Mouse (Mus musculus) midbrain, embryonic 12.5 days (tissue): ENCODE results near the gene Ccdc159. TPM values are rescaled to one million over a fixed set of nuclear protein-coding genes. Genes with fewer than 3 reads are reported as not detected.

ENCODE experiments used
- ATAC-seq: fragments of 200-750 bp; cut with Nextera tagmentation; 2 replicates; pipeline ENCODE4 v1.8.0; 2017; ENCODE audit warnings: low read depth, moderate TSS enrichment, moderate library complexity; ENCODE audit not compliant: low FRiP score
- H3K27ac ChIP-seq: fragments of 300-500 bp; sonication (generic); replicated peaks from 2 replicates; pipeline ENCODE4 v1.5.1; 2016; ENCODE audit warnings: mild to moderate bottlenecking
- H3K27me3 ChIP-seq: fragments of 300-500 bp; sonication (generic); 2 replicates; pipeline ENCODE4 v1.6.1; 2016; ENCODE audit warnings: mild to moderate bottlenecking
- H3K36me3 ChIP-seq: fragments of 300-500 bp; sonication (generic); 2 replicates; pipeline ENCODE4 v1.6.1; 2016
- H3K4me1 ChIP-seq: fragments of 300-500 bp; sonication (generic); 2 replicates; pipeline ENCODE4 v1.6.1; 2016
- H3K4me2 ChIP-seq: fragments of 300-500 bp; sonication (generic); replicated peaks from 2 replicates; pipeline ENCODE4 v1.6.1; 2016; ENCODE audit warnings: mild to moderate bottlenecking, moderate library complexity
- H3K4me3 ChIP-seq: fragments of 300-500 bp; sonication (generic); 2 replicates; pipeline ENCODE4 v1.5.1; 2016; ENCODE audit warnings: mild to moderate bottlenecking
- H3K9ac ChIP-seq: fragments of 300-500 bp; sonication (generic); replicated peaks from 2 replicates; pipeline ENCODE4 v1.6.1; 2016; ENCODE audit warnings: mild to moderate bottlenecking, moderate library complexity
- H3K9me3 ChIP-seq: fragments of 300-500 bp; sonication (generic); 2 replicates; pipeline ENCODE4 v1.6.1; 2016; ENCODE audit warnings: mild to moderate bottlenecking
- WGBS: fragments of 180-500 bp; shearing (Covaris S2); methylation state at CpG from one replicate; pipeline ENCODE4 v1.1.7; 2016; 5-methylcytosine and 5-hydroxymethylcytosine counted together
- polyA plus RNA-seq: library from polyadenylated mRNA; unstranded; fragments of >200 nt; fragmentation: Nextera tagmentation; extraction: Ambion mirVana; gene quantifications from 2 replicates; pipeline ENCODE4 v1.2.1, GENCODE M21; 2016

The Ccdc159 gene
- polyA plus RNA-seq = 6.1 and 6.9 TPM in 2 replicates

GRCm38 (mm10) chr9:21927208-21927753 lies at the start of gene Ccdc159, which contains the start of gene Tmem205:
Gene Ccdc159 (plus strand): TSS chr9:21927471.
Gene Tmem205 (minus strand): TSS chr9:21927556.
- Histone ChIP-seq H3K9me3 (no peaks in the 10 kb centered on the region), H3K9ac (peak within 1 kb of the TSS; percentile 72), H3K4me3 (peak within 1 kb of the TSS; percentile 53), H3K27ac (peak within 1 kb of the TSS; percentile 61), H3K4me2 (peak within 1 kb of the TSS; percentile 68), H3K4me1 (peaks cover 15% of the 10 kb centered on the region), H3K27me3 (no peaks in the 10 kb centered on the region; the same call in 1 of the 2 replicates), H3K36me3 (0 out of 2 replicates have a peak, but pooled peaks cover 5% of the 10 kb centered on the region)
- under 1% methylated on average over 28 of the region's 28 CpGs for WGBS
- peak; percentile 99 for ATAC-seq

GRCm38 (mm10) chr9:21889229-21889628 lies 38.0 kb upstream of the Ccdc159 start:
- H3K4me2 ChIP-seq = no peak overlapping the region
- 64% methylated on average over 3 of the region's 3 CpGs for WGBS
- H3K27me3 ChIP-seq = 0 out of 2 replicates have a peak, but pooled peaks cover 11% of the 10 kb centered on the region
- H3K9me3 ChIP-seq = no peaks in the 10 kb centered on the region
- no peak overlapping the region for H3K9ac ChIP-seq
- no peak overlapping the region for H3K4me3 ChIP-seq
- H3K4me1 ChIP-seq = no peaks in the 10 kb centered on the region
- no peak overlapping the region for H3K27ac ChIP-seq
- no peaks in the 10 kb centered on the region for H3K36me3 ChIP-seq
- no peak for ATAC-seq

- no peaks in the 10 kb centered on the region for H3K9me3 ChIP-seq
- whole genome bisulfite sequencing = 14% methylated on average over 10 of the region's 10 CpGs
- H3K4me3 ChIP-seq = peak overlapping the region; percentile 48
- H3K9ac ChIP-seq = peak overlapping the region; percentile 28; the same call in 1 of the 2 replicates
- H3K36me3 ChIP-seq = no peaks in the 10 kb centered on the region
- H3K4me1 ChIP-seq = peaks cover 4% of the 10 kb centered on the region; the same call in 1 of the 2 replicates
- no peak overlapping the region for H3K27ac ChIP-seq
- peak; percentile 87 for ATAC-seq
- H3K4me2 ChIP-seq = peak overlapping the region; percentile 60
- peaks cover 29% of the 10 kb centered on the region for H3K27me3 ChIP-seq
Measured at GRCm38 (mm10) chr9:21901223-21901820, 25.9 kb upstream of the Ccdc159 start.

- H3K4me3 ChIP-seq = no peak overlapping the region
- ATAC-seq = no peak
- 86% methylated on average over 4 of the region's 4 CpGs for WGBS
- H3K4me2 ChIP-seq = no peak overlapping the region
- H3K27ac ChIP-seq = no peak overlapping the region
- H3K4me1 ChIP-seq = peaks cover 4% of the 10 kb centered on the region; the same call in 1 of the 2 replicates
- H3K36me3 ChIP-seq = no peaks in the 10 kb centered on the region
- peaks cover 28% of the 10 kb centered on the region for H3K27me3 ChIP-seq
- H3K9me3 ChIP-seq = no peaks in the 10 kb centered on the region
- H3K9ac ChIP-seq = no peak overlapping the region
Measured at GRCm38 (mm10) chr9:21904031-21904430, 23.2 kb upstream of the Ccdc159 start.

- WGBS = 80% methylated on average over 11 of the region's 11 CpGs
- Histone ChIP-seq H3K27ac (no peak overlapping the region), H3K4me2 (no peak overlapping the region), H3K9ac (no peak overlapping the region), H3K4me1 (no peaks in the 10 kb centered on the region), H3K4me3 (no peak overlapping the region), H3K9me3 (no peaks in the 10 kb centered on the region), H3K36me3 (no peaks in the 10 kb centered on the region), H3K27me3 (peaks cover 11% of the 10 kb centered on the region; the same call in 1 of the 2 replicates)
- ATAC-seq = no peak
Measured at GRCm38 (mm10) chr9:21908216-21908615, 19.1 kb upstream of the Ccdc159 start.

GRCm38 (mm10) chr9:21909474-21910223 lies 17.6 kb upstream of the Ccdc159 start:
- Histone ChIP-seq H3K36me3 (no peaks in the 10 kb centered on the region), H3K4me1 (no peaks in the 10 kb centered on the region), H3K4me2 (no peak overlapping the region), H3K27ac (no peak overlapping the region), H3K9ac (no peak overlapping the region), H3K4me3 (no peak overlapping the region), H3K9me3 (no peaks in the 10 kb centered on the region), H3K27me3 (peaks cover 4% of the 10 kb centered on the region; the same call in 1 of the 2 replicates)
- WGBS = 77% methylated on average over 10 of the region's 10 CpGs
- ATAC-seq = no peak

- 53% methylated on average over 3 of the region's 3 CpGs for WGBS
- Histone ChIP-seq H3K4me2 (peak overlapping the region; percentile 93), H3K27ac (no peak overlapping the region), H3K9me3 (no peaks in the 10 kb centered on the region), H3K27me3 (peaks cover 28% of the 10 kb centered on the region), H3K4me3 (peak overlapping the region; percentile 63), H3K9ac (peak overlapping the region; percentile 64), H3K36me3 (no peaks in the 10 kb centered on the region), H3K4me1 (0 out of 2 replicates have a peak, but pooled peaks cover 6% of the 10 kb centered on the region)
- ATAC-seq = no peak
Measured at GRCm38 (mm10) chr9:21916851-21917492, 10.3 kb upstream of the Ccdc159 start.

GRCm38 (mm10) chr9:21917493-21918034 lies 9.7 kb upstream of the Ccdc159 start:
- H3K4me1 ChIP-seq = 0 out of 2 replicates have a peak, but pooled peaks cover 6% of the 10 kb centered on the region
- no peaks in the 10 kb centered on the region for H3K36me3 ChIP-seq
- peak overlapping the region; percentile 12; the same call in 1 of the 2 replicates for H3K27ac ChIP-seq
- peak overlapping the region; percentile 64 for H3K9ac ChIP-seq
- peaks cover 28% of the 10 kb centered on the region for H3K27me3 ChIP-seq
- H3K9me3 ChIP-seq = no peaks in the 10 kb centered on the region
- ATAC-seq = no peak; the same call in none of the 2 replicates
- 2% methylated on average over 34 of the region's 35 CpGs for WGBS
- peak overlapping the region; percentile 93 for H3K4me2 ChIP-seq
- H3K4me3 ChIP-seq = peak overlapping the region; percentile 63

- H3K9ac ChIP-seq = peak within 1 kb of the TSS; percentile 64
- under 1% methylated on average over 36 of the region's 36 CpGs for WGBS
- H3K4me3 ChIP-seq = peak within 1 kb of the TSS; percentile 63
- H3K9me3 ChIP-seq = no peaks in the 10 kb centered on the region
- ATAC-seq = peak; percentile 94
- 0 out of 2 replicates have a peak, but pooled peaks cover 6% of the 10 kb centered on the region for H3K4me1 ChIP-seq
- H3K4me2 ChIP-seq = peak within 1 kb of the TSS; percentile 93
- H3K27ac ChIP-seq = peak within 1 kb of the TSS; percentile 12; the same call in 1 of the 2 replicates
- H3K27me3 ChIP-seq = peaks cover 28% of the 10 kb centered on the region
- no peaks in the 10 kb centered on the region for H3K36me3 ChIP-seq
Measured at GRCm38 (mm10) chr9:21918035-21918592, 9.2 kb upstream of the Ccdc159 start, which contains the start of gene Rab3d. Gene Rab3d (minus strand): TSS chr9:21918192.

GRCm38 (mm10) chr9:21918692-21919384 lies 8.4 kb upstream of the Ccdc159 start:
- no peak overlapping the region for H3K27ac ChIP-seq
- ATAC-seq = no peak
- 0 out of 2 replicates have a peak, but pooled peaks cover 6% of the 10 kb centered on the region for H3K4me1 ChIP-seq
- 21% methylated on average over 5 of the region's 5 CpGs for WGBS
- no peaks in the 10 kb centered on the region for H3K36me3 ChIP-seq
- peak overlapping the region; percentile 93; the same call in 1 of the 2 replicates for H3K4me2 ChIP-seq
- no peak overlapping the region; the same call in 1 of the 2 replicates for H3K4me3 ChIP-seq
- H3K9me3 ChIP-seq = no peaks in the 10 kb centered on the region
- H3K9ac ChIP-seq = no peak overlapping the region
- H3K27me3 ChIP-seq = peaks cover 28% of the 10 kb centered on the region
